Mouse (Mus musculus): ENCODE data around the gene Slc18b1.

Slc18b1 gene

DNA sequence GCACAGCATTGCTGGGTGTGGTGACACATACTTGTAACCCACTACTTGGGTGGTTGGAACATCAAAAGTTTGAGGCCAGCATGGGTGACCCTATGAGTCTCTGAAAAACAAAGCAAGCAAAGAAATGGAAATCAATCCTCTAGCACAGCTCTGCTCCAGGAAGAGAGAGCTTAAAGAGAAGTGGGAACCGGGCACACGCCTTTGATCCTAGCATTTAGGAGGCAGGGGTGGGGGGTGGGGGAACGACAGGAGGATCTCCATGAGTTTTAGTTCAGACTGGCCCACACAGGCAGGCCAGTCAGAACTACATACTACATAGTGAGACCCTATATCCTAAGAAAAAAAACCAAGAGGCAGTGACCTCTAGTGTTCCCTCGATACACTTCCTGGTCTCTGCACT is 9.4 kb downstream of the Slc18b1 start:
- no peak for DNase-seq (ENCODE audit: low spot score)

DNA sequence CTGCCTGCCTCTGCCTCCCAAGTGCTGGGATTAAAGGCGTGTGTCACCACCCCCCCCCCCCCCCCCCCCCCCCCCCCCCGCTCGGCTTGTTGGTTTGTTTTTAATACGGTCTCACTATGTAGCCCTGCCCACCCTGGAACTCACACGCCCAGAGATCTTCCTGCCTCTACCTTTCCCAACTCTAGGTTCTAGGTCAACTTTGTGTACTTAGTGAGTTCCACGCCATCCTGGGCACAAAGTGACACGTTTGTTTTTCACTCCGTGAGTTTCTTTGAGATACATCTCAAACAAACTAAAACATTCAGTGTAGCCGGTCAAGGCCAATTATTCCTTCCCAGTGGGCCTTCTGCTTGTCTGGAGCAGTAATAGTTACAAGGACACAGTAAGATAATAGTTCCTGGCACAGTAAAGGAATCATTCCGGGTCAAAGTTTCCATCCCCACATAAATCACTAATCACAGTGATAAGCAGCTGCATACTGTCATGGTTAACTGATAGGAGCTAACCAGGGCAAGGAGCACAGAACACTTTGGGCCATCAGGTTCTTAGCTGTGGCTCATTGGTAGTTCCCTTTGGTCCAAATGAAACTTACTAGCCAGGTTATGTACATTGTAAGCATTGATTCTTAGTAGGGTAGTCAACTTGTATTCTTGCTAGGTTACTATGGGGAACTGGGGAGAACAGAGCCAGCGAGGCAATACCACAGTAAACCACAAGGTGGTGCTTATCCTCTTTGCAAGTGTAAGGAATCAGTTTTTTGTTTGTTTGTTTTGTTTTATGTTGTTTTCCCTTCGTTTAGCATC is 15.1 kb downstream of the Slc18b1 start:
- DNase-seq (ENCODE audit: low spot score) = peak; percentile 79

DNA sequence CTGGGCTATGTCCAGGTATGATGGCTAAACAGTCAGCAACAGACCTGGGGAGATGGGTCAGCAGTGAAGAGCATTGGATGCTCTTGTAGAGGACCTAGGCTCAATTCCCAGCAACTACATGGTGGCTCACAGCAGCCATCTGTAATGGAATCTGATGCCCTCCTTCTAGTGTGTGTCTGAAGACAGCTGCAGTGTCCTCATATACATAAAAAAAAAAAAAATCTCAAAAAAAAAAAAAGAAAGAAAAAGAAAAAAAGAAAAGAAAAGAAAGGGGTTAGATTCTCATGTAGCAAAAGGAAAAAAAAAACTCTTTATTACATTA is 15.6 kb downstream of the Slc18b1 start:
- DNase-seq (ENCODE audit: low spot score) = no peak

DNA sequence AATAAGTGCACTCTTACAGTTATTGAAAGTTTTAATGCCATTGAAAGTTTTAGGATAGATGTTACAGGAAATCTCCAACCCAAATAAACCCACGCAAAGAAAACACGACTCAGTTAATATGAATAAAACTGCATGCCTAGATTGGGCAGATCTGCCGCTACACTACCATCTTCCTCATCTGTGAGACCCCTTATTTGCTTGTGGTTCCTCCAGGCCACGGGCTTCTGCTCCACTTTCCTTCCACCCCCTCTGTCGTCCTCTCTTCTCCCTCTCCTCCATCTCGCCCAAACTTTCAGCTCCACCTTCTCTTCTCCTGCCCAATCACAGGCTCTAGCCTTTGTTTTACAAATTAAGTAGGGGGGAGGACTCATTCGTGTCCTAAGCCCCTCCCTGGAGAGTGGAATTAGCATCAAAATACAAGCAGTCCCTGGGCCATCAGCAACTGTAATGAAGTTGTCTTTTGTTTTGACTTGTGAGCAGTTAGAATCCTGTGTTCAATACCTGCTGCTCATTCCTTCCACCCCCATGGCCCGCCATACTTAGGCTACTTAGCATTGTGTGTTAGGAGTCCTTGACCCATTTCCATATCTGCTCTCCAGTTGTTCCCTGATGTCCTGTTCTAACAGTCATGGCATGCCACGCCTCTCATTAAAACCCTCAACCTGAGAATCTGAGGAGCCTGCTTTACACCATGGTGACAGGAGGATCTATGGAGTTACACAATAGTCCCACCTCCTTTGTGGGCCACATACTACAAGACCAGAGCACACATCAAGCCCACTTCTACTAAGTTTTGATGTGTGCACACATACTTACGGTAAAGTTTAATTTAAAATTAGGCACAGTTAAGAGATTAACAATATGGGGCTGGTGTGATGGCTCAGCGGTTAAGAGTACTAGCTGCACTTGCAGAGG is 16.3 kb downstream of the Slc18b1 start:
- DNase-seq (ENCODE audit: low spot score) = no peak

DNA sequence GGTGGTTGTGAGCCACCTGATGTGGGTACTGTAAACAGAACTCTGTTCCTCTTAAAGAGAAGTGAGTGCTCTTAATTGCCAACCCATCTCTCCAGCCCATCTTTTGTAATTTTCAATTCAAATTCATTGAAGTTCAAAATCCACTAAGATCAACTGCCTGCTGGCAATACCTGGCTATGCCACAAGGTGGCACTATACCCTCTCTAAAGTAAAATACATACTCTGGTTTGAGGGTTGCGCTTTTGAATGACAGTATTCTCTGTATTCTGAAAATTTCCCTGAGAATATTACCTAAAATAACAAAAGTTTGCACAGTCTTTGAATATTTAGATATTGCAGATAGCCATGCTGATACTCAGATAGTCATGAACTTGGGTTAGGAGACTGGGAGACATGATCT is 18.4 kb downstream of the Slc18b1 start:
- DNase-seq (ENCODE audit: low spot score) = peak; percentile 73

DNA sequence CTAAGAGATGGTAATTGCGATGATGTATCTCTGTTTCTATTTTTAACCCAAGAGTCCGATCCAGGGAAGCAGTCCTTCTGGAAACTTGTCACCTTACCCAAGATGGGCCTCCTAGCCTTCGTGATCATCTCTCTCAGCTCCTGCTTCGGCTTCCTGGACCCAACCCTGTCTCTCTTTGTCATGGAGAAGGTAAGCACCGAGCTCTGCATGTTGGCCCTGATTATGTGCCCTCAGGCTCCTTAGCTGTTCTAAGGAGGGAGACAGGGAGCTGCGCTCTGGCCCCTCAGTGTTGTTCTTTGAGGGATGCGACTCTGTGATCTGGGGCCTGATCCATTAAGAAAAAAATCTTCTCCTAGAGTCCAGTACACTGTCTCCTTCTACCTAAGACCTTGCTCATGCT is 19.5 kb downstream of the Slc18b1 start:
- no peak for DNase-seq (ENCODE audit: low spot score)

DNA sequence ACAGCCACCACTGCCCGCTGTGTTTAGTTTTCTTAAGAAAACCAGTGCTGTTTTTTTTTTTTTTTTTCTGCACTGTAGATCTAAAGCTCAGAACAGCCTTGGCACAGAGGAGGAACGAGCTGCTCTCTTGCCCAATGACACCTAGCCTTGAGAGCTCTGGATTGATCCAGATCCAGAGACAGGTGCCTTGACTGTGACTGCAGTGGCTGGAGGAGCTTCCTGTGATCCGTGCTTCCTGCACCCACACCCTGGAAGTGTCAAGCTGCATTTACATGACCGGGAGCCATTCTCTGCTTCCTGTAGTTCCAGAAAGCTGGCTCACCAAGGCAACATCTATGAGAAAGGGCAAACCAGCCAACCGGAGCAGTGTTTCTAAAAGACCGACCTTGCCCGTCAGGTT is 29.7 kb downstream of the Slc18b1 start:
- no peak for DNase-seq (ENCODE audit: low spot score)

DNA sequence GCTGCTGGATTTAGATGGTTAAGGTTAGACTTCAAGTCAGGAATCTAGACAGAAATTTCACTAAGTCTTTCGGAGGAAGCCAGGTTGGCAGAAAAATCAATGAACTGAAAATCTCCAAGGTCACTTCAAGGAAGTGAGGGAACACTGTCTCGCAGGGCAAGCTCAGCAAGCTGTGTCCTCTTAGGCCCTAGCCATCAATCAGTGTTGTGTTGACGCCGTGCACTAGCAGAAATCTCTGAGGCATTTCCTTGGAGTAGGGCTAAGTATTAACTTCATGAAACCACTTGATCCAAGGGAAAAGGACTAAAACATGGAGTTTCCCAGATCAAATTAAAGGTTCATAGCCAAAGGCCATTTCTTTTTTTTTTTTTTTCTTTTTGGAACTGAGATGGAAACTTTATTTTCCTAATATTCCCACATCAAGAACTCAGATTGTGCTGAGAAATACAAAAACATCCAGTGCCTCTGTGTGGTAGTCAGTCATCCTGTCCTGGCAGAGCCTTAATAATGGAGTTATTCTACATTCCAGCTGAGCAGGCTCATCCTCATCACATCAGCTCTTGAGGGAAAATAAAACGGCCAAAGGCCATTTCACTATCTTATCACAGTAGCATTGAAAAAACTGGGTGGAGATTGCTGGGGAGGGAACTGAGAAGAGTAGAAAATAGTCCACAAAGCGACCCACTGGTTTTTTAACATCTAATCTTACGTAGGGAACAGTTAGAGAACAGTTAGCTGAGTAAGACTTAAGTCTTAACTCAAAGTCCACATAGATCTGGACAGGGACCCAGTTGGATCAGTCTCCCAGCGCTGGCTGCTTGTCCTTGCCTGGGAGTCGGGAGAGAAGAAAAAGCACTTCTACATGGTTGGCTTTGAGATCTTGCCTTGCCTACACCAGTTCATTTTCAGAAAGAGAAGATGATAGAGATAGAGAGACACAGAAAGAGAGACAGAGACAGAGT is 39.5 kb downstream of the Slc18b1 start:
- no peak for DNase-seq (ENCODE audit: low spot score)

DNA sequence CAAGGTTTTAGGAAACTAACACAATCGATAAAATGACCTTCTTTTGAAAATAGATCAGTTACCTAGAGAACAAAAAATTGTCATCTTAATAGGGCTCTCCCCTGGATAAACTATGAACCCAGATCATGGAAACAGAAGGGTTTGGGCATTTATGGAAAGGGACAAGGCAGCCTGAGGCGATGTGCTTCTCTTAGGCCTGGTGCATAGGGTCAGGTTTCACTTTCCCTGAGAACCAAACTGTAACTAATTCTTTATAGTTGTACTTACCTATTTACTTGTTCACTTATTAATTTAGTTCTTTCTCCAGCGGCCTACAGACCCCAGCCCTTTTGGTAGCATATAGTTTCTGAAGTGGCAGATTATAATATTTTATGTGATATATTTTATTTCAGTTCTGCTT is 40.3 kb downstream of the Slc18b1 start:
- no peak for DNase-seq (ENCODE audit: low spot score)

DNA sequence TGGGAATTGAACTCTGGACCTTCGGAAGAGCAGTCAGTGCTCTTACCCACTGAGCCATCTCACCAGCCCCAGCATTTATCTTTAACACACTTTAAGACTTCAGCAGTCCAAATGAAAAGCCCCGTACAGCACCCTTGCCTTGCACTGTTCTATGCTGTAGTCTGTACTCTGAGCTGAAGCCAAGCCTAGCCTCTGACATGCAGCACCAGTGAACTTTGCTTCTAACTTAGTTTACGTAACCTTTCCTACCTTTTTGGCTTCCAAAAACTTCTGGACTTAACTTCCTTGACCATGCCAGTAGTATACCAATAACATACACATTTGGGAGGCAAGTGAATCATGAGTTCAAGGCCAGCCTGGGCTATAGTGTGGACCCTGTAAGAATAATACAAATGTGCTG is 42.1 kb downstream of the Slc18b1 start:
- peak; percentile 36 for DNase-seq (ENCODE audit: low spot score)

DNA sequence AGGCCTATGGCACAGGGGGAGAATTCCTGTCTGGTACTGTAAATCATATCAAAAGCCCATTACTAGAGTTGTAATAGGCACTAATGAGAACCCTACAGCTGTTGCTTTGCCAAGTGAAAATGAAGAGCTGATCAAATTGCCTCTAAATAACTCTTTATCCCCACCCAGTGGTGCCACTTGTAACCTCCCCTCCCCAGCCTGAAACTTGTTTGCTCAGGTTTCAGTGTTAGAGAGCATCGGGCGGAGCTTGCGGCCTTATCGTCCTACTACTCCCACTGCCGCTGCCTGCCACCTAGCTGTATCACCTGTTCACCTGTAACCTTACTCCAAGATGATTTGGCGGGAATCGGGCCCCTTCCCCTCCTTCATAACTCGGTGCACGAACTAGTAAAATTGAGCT is 42.6 kb downstream of the Slc18b1 start:
- DNase-seq (ENCODE audit: low spot score) = no peak

DNA sequence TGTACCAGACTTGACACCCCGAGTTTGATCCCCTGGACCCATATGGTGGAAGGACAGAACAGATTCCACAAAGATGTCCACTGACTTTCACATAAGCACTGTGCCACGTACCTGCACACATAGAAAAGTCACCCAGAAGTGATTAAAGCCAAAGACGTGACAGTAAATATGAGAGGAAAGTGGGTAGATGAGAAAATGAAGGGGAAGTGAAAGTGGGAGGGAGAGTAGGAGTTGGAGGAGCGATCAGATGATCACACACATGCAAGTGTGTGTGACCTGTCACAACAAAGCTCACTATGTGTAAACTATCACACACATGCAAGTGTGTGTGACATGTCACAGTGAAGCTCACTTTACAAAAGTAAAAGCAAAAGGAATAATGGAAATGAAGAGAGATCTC is 43.7 kb downstream of the Slc18b1 start:
- DNase-seq (ENCODE audit: low spot score) = no peak

DNA sequence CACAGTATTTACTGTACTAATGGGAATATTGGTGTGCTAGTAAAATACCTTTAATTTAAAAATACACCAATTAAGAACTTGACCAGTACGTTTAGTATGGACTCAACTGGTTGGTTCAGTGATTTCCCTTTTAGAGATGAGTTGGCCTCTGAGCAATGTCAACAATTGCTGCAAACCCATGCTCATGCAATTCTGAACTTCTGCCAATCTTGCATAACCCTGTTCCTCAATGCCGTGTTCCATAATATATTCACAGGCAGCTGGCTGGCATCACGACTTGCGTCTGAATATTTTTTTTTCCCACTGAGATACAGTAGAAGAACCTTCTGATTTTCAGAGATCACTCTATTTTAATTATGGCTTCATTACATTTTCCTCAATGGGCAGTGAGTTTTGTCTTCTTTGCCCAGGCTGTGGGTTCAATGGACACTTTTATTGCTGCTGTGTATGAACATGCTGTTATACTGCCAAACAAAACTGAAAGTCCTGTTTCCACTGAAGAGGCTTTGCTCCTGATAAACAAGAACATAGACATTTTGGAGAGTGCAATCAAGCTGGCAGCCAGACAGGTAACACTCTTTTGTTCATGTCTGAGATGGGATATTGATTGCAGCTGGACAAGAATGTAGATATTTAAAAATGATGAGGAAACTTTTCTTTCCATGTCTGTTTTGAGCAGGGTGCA is 54.6 kb downstream of the Slc18b1 start, which contains the start of gene Vnn3:
Vnn3 (plus strand) TSS at position 235 of the 685 bp plus-strand sequence.
- peak; percentile 93 for DNase-seq (ENCODE audit: low spot score)

DNA sequence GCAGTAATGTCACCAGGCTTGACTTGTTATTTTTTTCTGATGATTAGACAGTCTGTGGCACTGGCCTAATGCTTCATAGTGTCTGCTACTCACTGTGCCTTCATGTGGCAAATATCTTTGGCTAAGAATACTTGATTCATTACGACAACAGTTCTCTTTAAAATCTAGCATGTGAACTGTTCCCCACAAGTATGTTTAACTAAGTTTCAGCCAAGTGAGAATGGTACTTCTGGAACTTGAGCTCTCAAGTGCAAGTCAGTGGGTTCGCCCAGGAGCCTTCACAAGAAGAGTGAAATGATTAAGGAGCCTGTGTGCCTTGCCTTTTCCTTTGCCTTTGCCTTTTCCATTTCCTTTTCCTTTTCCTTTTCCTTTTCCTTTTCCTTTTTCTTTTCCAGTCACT is 55.3 kb downstream of the Slc18b1 start:
- peak; percentile 43 for DNase-seq (ENCODE audit: low spot score)

DNA sequence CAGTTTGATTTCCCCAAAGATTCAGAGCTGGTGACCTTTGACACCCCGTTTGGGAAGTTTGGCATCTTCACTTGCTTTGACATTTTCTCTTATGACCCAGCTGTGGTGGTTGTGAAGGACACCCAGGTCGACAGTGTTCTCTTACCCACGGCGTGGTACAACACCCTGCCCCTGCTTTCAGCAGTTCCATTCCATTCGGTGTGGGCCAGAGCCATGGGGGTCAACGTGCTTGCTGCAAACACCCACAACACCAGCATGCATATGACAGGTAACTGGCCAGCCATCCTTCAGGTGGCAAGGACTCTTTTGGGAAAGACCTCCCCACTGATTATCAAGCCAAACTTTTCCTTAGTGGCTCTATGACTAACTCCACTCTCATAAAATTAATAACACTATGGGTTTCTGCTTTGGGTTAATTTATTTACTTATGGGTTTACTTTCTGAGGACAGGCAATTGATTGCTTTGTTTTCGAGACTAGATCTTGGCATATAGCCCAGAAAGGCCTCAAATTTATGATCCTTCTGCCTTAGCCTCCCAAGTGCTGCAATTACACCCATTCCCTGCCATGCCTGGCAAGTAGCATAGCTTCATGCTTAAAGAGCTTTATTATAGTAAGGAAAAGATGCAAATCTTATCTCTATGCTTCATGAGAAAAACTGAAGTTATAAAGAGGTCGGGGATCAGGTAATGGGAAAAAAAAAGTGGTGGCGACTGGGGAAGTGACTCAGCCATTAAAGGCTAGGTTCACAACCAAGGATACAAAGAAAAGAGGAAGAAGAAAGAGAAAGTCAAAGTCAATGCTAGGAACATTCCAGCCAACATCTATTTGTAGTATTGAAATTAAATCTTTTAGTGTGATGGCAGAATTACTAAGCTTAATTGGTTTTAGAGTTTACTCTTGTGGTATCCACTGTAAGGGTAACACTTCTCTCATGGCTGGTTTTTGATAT is 67.9 kb downstream of the Slc18b1 start:
- peak; percentile 79 for DNase-seq (ENCODE audit: low spot score)

Measured in adipocyte (in vitro differentiated cells).